Mouse (Mus musculus) small intestine, adult 2 months (tissue): Measurements from ENCODE around the gene Crat.

Experiments used
- CTCF ChIP-seq: fragments of 200-500 bp; IDR thresholded peaks from 2 replicates; pipeline ENCODE4 v1.5.1; 2012; ENCODE audit warnings: low read depth, mild to moderate bottlenecking, control low read depth, inconsistent platforms, low read length, moderate library complexity, mixed read lengths; ENCODE audit not compliant: insufficient replicate concordance, insufficient read length; ENCODE audit errors: extremely low read depth
- POLR2A ChIP-seq: fragments of 200-500 bp; IDR thresholded peaks from 2 replicates; pipeline ENCODE4 v1.6.1; 2012; ENCODE audit warnings: low read depth, mild to moderate bottlenecking, control low read depth, inconsistent platforms, low read length, moderate library complexity

- TF ChIP-seq CTCF: no peak
- no peak for TF ChIP-seq POLR2A
Measured at GRCm38 (mm10) chr2:30402843-30403242, 12.8 kb downstream of the Crat start.
